Mouse (Mus musculus) urinary bladder, postnatal 10 days (tissue): ENCODE measurements around the gene 4930432K21Rik.

ENCODE experiments used
- DNase-seq: peaks from one replicate; pipeline ENCODE4 v3.0.0; 2022; ENCODE audit warnings: low spot score

Gene 4930432K21Rik

GRCm38 (mm10) chr8:84147769-84148530 lies at the start of gene 4930432K21Rik, which contains the start of gene Cc2d1a:
Gene 4930432K21Rik (plus strand): TSS chr8:84148025.
Gene Cc2d1a (minus strand): TSS chr8:84147936.
- peak; percentile 72 for DNase-seq

GRCm38 (mm10) chr8:84098376-84098775 lies 49.4 kb upstream of the 4930432K21Rik start:
- no peak for DNase-seq

DNA sequence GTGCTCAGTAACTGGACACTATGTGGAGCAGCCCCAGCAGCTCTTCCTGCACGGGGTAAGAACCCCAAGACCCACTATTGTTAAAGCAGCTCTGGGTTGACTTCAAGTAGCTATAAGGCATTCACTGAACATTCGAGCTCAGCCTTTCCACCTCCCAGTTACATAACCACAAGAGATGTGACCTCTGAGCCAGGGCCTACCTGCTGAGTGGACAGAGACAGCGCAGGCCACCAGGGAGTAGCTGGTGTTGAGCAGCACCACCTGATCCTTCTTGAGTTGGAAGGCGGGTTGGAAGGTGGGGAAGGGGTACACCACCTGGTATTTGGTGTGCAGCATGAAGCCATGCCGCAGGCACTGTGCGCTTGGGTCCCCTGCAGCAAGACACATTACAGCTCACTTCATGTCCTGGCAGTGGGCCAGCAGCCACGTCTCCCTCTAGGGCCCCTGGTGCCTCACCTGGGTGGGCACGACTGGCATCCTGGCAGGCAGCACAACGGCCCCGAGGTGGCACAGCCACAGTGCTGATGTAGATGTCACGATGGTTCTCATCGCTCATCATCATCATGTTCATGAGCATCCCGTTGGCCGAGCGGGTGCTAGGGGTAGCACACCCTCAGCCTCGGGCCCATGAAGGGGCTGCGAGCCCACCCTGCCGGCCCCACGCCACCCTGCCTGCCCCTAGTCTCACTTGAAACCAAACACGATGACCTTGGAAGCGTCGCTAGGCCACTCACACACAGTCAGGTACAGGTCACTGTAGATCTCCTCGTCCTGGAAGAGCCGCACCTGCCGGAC lies 46.2 kb upstream of the 4930432K21Rik start:
- no peak for DNase-seq

- DNase-seq, result no peak
These were observed 44.2 kb upstream of the 4930432K21Rik start for GRCm38 (mm10) chr8:84103601-84104000.

- no peak for DNase-seq
These were observed 43.6 kb upstream of the 4930432K21Rik start for GRCm38 (mm10) chr8:84104221-84104620.

DNA sequence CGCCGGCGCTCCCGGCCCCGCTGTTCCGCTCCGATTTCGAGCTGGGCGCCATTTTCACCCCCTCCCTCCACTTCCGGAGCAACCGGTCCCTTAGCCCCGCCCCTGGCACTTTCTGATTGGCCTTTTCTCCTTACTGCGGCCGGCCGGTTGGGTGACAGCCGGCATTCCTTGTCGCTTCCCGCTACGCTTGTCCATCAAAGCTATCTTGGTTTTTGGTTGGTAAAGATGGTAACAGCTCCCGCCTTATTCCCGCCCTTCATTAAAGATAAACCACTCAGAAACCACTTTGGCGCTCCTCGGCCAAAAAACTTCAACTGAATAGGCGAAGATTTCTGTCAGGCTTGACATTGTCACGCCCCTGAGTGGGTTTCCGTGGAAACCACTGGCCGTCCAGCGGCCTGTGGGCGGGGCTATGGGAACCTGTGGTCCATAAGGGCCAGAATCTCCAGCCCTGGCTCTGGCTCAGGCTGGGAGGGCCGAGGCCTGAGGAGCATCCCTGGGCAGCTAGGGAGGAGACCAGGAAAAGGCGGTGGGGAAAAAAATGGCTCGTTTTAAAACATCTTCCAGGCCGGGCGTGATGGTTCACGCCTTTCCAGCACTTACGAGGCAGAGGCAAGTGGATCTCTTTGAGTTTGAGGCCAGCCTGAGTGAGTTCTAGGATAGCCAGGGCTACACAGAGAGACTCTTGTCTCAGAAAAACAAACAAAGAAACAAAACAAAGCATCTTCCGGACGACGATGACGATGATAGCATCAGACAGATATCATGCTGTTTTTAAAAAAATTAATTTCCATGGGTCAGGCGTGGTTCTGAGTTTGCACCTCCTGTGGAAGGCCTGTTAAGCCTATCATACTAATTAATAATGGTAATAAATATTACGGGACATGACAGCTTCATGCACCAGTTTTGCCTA lies 42.9 kb upstream of the 4930432K21Rik start, which contains the start of gene Dcaf15:
Gene Dcaf15 (minus strand): TSS at position 72 of the 913 bp plus-strand sequence.
- peak; percentile 93 for DNase-seq

DNA sequence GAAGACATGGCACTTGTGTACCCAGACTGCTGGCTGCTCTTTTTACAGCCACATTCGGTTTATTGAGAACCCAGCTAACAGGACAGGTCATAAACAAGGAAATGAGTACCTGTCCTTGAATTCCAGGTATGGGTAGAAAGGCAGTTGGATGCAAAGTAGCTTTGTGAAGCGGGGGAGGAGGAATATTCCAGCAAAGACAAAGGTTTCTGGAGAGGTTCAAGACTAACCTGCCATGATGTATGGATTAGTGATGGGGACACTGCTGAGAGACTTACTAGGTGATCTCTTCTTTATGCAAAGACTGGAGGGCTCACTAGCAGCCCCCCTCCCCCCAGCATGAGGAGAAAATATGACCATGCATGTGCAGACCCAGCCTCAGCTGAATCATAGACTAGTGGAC lies 42.1 kb upstream of the 4930432K21Rik start:
- no peak for DNase-seq

- no peak for DNase-seq
These were observed 41.4 kb upstream of the 4930432K21Rik start for GRCm38 (mm10) chr8:84106216-84107040.

GRCm38 (mm10) chr8:84115646-84116045 lies 32.2 kb upstream of the 4930432K21Rik start:
- DNase-seq, result no peak

DNA sequence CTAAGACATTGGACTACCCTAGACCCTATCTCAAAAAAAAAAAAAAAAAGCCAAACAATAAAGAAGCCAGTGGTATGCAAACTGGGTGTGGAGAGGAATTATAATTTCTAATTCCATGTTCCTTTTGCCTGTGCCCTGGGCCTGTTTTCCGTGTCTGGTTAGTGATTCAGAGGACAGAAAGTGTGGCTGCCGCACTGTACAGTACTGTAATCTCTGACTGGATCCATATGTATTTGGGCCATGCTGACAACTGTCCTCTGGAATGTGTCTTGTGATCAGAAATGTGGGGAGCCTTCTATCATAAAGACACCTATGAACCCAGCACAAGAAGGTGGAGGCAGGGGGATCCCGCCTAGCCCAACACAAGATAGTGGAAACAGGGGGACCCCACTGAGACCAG lies 25.7 kb upstream of the 4930432K21Rik start:
- no peak for DNase-seq

- no peak for DNase-seq
These were observed 22.2 kb upstream of the 4930432K21Rik start, which contains the start of gene Podnl1 for GRCm38 (mm10) chr8:84125656-84126055. Gene Podnl1 (plus strand): TSS chr8:84125989.

DNA sequence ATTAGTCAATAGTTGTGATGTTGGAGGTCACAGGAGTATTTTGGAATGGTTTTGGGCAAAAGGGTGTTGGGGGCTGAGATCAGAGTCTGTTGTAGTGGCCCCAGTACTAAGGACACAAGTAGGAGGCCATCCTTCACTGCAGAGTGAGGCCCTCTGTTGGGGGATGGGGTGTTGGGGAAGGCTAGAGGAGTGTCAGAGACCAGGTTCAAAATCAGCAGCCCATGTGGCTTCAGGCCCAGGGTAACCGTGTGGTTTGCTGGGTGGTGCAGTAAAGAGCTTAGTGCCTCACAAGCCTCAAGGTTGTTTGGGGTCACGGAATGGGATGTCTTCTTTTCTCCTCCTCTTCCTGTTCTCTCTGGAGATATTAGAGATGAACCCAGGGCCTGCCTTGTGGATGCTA lies 21.1 kb upstream of the 4930432K21Rik start:
- no peak for DNase-seq

DNA sequence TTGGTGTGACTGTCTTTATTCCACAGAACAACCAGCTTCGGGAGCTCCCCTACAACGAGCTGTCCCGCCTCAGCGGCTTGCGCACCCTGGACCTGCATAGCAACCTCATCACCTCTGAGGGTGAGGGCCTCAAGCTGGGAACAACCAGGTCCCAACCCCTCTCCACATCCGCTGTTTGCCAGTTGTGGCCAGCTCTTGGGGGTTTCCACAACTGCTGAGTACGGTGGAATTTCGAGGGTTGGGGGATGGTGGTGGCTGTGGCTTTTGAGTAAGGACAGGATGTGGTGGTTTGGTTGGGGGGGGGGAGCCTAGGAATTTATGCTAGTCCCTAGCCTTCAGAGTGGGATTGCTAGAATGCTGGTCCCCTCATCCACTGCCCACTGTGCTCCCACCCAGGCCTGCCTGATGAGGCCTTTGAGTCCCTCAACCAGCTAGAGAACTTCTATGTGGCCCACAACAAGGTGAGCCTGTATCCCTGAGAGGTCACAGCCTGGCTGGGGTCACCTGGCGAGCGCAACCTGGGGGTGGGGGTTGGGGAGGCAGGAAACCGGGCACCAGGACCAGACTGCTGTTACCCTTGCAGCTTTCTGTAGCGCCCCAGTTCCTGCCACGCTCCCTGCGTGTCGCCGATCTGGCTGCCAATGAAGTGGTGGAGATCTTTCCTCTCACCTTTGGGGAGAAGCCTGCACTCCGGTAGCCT lies 20.5 kb upstream of the 4930432K21Rik start:
- no peak for DNase-seq

GRCm38 (mm10) chr8:84128277-84128676 lies 19.5 kb upstream of the 4930432K21Rik start:
- DNase-seq, result no peak

DNA sequence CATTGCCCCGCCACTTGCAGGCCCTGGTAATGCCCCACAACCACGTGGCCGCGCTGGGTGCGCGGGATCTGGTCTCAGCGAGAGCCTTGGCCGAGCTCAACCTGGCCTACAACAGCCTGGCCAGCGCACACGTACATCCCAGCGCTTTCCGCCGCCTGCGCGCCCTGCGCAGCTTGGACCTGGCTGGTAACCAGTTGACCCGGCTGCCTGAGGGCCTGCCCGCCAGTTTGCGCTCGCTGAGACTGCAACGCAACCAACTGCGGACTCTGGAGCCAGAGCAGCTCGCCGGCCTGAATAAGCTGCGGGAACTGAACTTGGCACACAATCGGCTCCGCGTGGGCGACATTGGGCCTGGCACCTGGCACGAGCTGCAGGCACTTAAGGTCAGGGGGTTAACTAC lies 17.0 kb upstream of the 4930432K21Rik start:
- DNase-seq, result no peak

- no peak for DNase-seq
These were observed 15.6 kb upstream of the 4930432K21Rik start for GRCm38 (mm10) chr8:84132225-84132624.

- DNase-seq, result no peak
These were observed 10.0 kb upstream of the 4930432K21Rik start for GRCm38 (mm10) chr8:84137848-84138247.

DNA sequence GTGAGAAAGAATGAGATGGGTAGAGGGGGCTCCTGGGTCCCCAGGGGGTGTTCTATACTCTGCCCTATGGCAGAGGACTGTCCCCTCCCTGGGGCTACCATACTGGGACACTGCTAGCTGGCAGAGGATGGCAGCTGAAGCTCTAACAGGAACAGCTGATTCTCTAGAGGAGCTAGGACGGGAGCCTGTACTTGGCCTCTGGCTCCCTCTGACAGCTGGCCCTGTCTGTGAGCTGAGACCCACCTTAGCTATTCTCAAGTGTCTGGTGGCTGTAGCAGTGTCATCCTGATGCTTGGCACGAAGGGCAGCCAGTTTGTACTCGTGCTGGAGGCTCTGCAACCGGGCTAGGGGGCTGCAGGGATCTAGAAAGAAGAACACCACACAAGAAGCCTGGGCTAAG lies 7.0 kb upstream of the 4930432K21Rik start:
- no peak for DNase-seq

DNA sequence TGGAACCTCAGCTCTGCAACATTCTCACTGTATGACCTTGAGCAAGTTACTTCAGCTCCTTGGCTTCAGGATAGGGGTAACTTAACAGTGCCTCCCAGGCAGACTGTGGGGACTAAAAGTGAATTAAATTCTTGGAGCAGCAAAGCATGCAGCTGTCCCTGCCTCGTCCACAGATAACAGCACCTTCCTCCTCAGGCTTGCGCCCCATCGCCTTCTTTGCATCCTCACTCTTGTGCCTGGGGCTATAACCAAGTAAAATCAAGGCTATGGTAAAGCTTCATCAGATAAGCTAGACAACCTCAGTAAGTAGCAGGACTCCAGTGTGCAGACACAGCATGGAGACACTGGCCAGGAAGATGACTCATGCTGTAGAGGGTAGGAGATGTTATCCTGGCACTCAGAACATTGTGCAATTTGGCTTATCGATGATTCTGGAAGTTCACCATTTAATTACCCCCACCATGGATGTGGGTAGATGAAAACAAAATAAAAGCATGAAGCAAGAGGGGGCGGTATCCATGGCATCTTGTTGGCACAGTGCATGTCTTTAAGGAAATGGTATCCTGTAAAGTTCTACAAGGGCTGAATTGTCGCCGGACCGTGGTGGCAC lies 3.1 kb upstream of the 4930432K21Rik start:
- no peak for DNase-seq

DNA sequence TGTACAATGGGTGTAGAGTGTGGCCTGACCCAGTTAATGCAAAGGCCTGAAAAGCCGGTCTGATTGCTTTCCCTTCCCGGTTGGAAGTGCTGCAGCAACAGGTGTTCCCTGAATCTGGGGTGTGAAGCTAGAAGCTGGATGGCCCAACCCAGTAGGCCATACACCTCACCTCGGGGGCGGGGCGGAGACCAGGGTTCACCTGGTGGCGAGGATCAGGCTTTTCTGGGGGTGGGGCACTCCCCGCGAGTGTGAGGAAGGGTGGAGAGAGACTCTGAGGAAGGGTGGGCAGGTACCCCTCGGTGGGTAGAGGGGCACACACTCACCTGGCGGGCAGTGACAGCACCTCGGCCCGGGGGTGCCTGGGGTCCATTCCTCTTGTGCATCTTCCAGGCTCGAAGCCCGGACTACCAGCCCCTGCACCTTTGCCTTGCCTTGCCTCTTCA lies 480 bp upstream of the 4930432K21Rik start:
- DNase-seq, result no peak
